Comparison of ENCODE assay signal across 12 mouse cellular contexts in genomic region chr17:73474371-73474770, GRCm38 (mm10).
"Had no signal": no experiment of that assay in that cellular context is flagged by ENCODE, and none has a peak within 500 bp of the region (broad histone marks: within the 10 kb centered on the region; RNA-seq: fewer than 3 reads in every experiment).

No protein-coding gene starts in this region.

- H3K27me3 ChIP-seq: limb, embryonic 12.5 days; liver, embryonic 13.5 days had no signal

- H3K9me3 ChIP-seq: limb, embryonic 12.5 days; liver, embryonic 13.5 days; midbrain, embryonic 10.5 days had no signal

- H3K4me2 ChIP-seq: limb, embryonic 12.5 days; liver, embryonic 13.5 days had no signal

- H3K9ac ChIP-seq: limb, embryonic 12.5 days; liver, embryonic 13.5 days; liver, postnatal 0 days had no signal

- DNase-seq: kidney, adult 8-10 months; kidney, postnatal 25 days; layer of hippocampus, adult 9-11 months; liver; liver, embryonic 13.5 days; liver, postnatal 0 days; midbrain, embryonic 14.5 days; right cerebral cortex, postnatal 14 days; thymus, postnatal 36 days had no signal

- H3K36me3 ChIP-seq: limb, embryonic 12.5 days; liver, embryonic 13.5 days; midbrain, embryonic 10.5 days had no signal

- H3K4me1 ChIP-seq: limb, embryonic 12.5 days; liver, embryonic 13.5 days had no signal

- H3K4me3 ChIP-seq: limb, embryonic 12.5 days; liver, embryonic 13.5 days; midbrain, embryonic 10.5 days had no signal

- H3K27ac ChIP-seq: limb, embryonic 12.5 days; liver, embryonic 13.5 days; midbrain, embryonic 10.5 days had no signal

- ATAC-seq: intestine, postnatal 0 days; liver, postnatal 0 days had no signal
